8 mouse cellular contexts compared by ENCODE assay signal in the genomic region with DNA sequence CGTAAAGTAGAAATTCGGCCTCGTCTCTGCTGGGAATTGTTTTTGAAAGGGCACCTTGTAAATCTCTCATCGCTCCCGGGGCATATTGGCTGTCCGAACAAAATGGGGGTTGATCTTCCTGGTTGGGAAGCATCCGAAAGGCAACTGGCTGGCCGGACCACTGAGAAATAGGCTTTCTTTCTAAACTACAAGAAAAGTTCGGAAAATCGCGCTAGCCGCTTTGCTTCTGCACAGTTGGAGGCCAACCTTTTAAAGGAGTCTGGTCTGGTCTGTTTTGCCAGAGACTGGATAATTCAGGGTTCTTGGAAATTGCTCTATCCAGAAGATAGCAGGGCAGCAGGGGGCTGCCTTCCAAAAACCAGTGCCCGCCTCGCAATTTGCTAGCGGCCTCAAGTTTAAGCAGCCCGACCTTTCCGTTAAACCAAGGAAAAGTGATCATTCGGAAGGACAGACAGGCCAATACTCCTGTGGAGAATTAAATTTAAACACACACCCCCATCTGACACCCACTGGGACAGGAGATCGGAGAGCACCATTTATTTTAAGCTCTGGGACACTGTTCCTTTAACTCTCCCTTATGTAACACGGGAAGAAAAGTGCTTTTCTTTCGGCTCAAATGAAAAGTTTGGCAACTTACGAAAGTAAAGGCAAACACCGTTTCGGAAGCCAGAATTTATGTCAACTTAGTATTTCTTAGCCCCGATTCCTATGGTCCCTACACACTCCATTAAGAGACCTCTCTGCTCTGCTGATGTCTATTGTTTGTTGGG. TPM values are rescaled to one million over a fixed set of nuclear protein-coding genes. Genes with fewer than 3 reads are reported as not detected.
DNase-seq lines count a peak whose midpoint lies in the region; ATAC-seq and TF ChIP-seq lines count a peak whose summit lies in the region.

No protein-coding gene starts in this region.

- 1% methylated on average over 25 of the region's 25 CpGs for WGBS in forebrain, postnatal 0 days
- 1% methylated on average over 25 of the region's 25 CpGs for WGBS in limb, embryonic 14.5 days

- DNase-seq in 3134 (ENCODE audit: extremely low read depth, insufficient read length, low spot score) = peak; percentile 34
- peak; percentile 30 for DNase-seq in ES-CJ7 (ENCODE audit: low read depth, low spot score)
- peak; percentile 67 for DNase-seq in forebrain, postnatal 0 days
- DNase-seq in limb, embryonic 14.5 days (ENCODE audit: low spot score) = no peak
- DNase-seq in layer of hippocampus, adult 2 months (ENCODE audit: low spot score in 2 of 2) = no peak
- no peak for DNase-seq in urinary bladder, adult 2 months (ENCODE audit: low spot score)
- DNase-seq in layer of hippocampus, adult 8-10 months (ENCODE audit: low spot score in 2 of 2) = no peak
- DNase-seq in gastrocnemius, postnatal 25 days = no peak

- H3K4me2 ChIP-seq in forebrain, postnatal 0 days (ENCODE audit: low read depth) = no peak overlapping the region
- peak overlapping the region; percentile 77 for H3K4me2 ChIP-seq in limb, embryonic 14.5 days (replicated peaks; ENCODE audit: low read depth, low read length, severe bottlenecking)

- no peak overlapping the region for H3K27ac ChIP-seq in forebrain, postnatal 0 days (ENCODE audit: low read depth, low read length)
- H3K27ac ChIP-seq in limb, embryonic 14.5 days (replicated peaks; ENCODE audit: low read depth, low read length) = peak overlapping the region; percentile 75
- H3K27ac ChIP-seq in layer of hippocampus, adult 2 months = no peak overlapping the region

- no peak for TF ChIP-seq POLR2A in limb, embryonic 14.5 days (IDR thresholded peaks at IDR 0.05; ENCODE audit: borderline replicate concordance, extremely low read depth, insufficient read depth, insufficient read length)

- no peak for TF ChIP-seq CTCF in forebrain, postnatal 0 days (IDR thresholded peaks at IDR 0.05; ENCODE audit: low read depth)
- TF ChIP-seq CTCF in layer of hippocampus, adult 2 months (conservative IDR thresholded peaks at IDR 0.05) = no peak

- H3K9ac ChIP-seq in forebrain, postnatal 0 days = no peak overlapping the region
- H3K9ac ChIP-seq in limb, embryonic 14.5 days (ENCODE audit: low read depth, low read length, severe bottlenecking) = peak overlapping the region; percentile 81

- no peak for ATAC-seq in forebrain, postnatal 0 days
- no peak for ATAC-seq in limb, embryonic 14.5 days (ENCODE audit: low FRiP score, low read depth)

- H3K36me3 ChIP-seq in forebrain, postnatal 0 days (ENCODE audit: insufficient read depth) = no peaks in the 10 kb centered on the region
- no peaks in the 10 kb centered on the region for H3K36me3 ChIP-seq in limb, embryonic 14.5 days (ENCODE audit: control insufficient read depth, insufficient read depth, low read length)

- H3K27me3 ChIP-seq in forebrain, postnatal 0 days (ENCODE audit: insufficient read depth, low read length) = peaks cover 87% of the 10 kb centered on the region
- H3K27me3 ChIP-seq in limb, embryonic 14.5 days (ENCODE audit: control insufficient read depth, insufficient read depth, low read length) = peaks cover 89% of the 10 kb centered on the region

- no peaks in the 10 kb centered on the region for H3K9me3 ChIP-seq in forebrain, postnatal 0 days (ENCODE audit: low read length)
- H3K9me3 ChIP-seq in limb, embryonic 14.5 days (ENCODE audit: control insufficient read depth, low read length) = no peaks in the 10 kb centered on the region

- H3K4me3 ChIP-seq in forebrain, postnatal 0 days (ENCODE audit: low read depth, low read length) = no peak overlapping the region
- H3K4me3 ChIP-seq in limb, embryonic 14.5 days (replicated peaks; ENCODE audit: low read length) = peak overlapping the region; percentile 62
- H3K4me3 ChIP-seq in layer of hippocampus, adult 2 months = no peak overlapping the region

- no peaks in the 10 kb centered on the region for H3K4me1 ChIP-seq in forebrain, postnatal 0 days (ENCODE audit: insufficient read depth)
- peaks cover 15% of the 10 kb centered on the region for H3K4me1 ChIP-seq in limb, embryonic 14.5 days (ENCODE audit: control insufficient read depth, insufficient read depth, low read length)

RNA-seq across cellular contexts. Expression of a gene that starts 1.4 kb away (rescaled TPM):
- total RNA-seq in forebrain, postnatal 0 days (2014; rRNA removed) = 4.8 and 6.5 TPM in 2 replicates
- polyA plus RNA-seq in forebrain, postnatal 0 days (2015; fragmentation: Nextera tagmentation; extraction: Ambion mirVana) = 0.87 and 0.96 TPM in 2 replicates
- 73.6 and 83.2 TPM in 2 replicates for polyA plus RNA-seq in limb, embryonic 14.5 days (2012; rRNA removed)
- 7.2 and 7.4 TPM in 2 replicates for polyA plus RNA-seq in limb, embryonic 14.5 days (2014; fragmentation: Nextera tagmentation; extraction: Ambion mirVana)
- under 1 TPM; 0.39 to 0.46 TPM for total RNA-seq in layer of hippocampus, adult 2 months (2021)
- polyA plus RNA-seq in urinary bladder, adult 2 months (2012; rRNA removed) = 0.03 and 0.04 TPM in 2 replicates
- under 1 TPM; 0.31 to 0.92 (median 0.76) TPM for total RNA-seq in layer of hippocampus, adult 8-10 months (2022)
- not detected for total RNA-seq in gastrocnemius, postnatal 25 days (2021)

Comparison
In these comparisons a context has a peak if more than half of its experiments do, and no peak if none do; other contexts are left out.
1. DNase-seq: peak in 3134 (single experiment), ES-CJ7 (single experiment) and forebrain, postnatal 0 days (single experiment); none in limb, embryonic 14.5 days (single experiment), layer of hippocampus, adult 2 months (0 of 2), urinary bladder, adult 2 months (single experiment), layer of hippocampus, adult 8-10 months (0 of 2) and gastrocnemius, postnatal 25 days (single experiment).